Mouse (Mus musculus) erythroblast, embryonic 14.5 days (primary cell): ENCODE results near the gene Actbl2.

Experiments
- GATA1 ChIP-seq: IDR thresholded peaks from 2 replicates; pipeline ENCODE4 v1.6.1; 2012; ENCODE audit warnings: low read length, inconsistent platforms, mixed read lengths
- TAL1 ChIP-seq: IDR thresholded peaks from 3 replicates; pipeline ENCODE4 v1.6.1; 2012; ENCODE audit warnings: low read length, inconsistent platforms, mixed read lengths

DNA sequence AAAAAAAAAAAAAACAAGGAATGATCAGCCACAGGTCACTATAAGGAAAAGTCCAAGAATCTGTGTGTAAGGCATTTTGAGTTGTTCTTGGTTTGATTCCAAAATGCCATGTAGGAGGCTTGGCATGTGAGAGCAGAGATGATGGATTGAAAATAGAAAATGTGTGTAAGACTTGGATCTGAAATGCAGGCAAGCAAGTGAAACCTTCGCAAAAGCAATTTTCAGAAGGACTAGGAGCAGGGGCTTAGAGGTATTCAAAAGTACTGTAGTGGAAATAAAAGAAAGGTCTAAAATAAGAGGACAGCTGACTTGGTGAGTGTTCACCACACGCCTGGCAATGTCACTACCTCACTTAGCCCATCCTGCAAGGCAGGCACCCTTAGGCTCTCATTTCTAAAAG lies 49.4 kb downstream of the Actbl2 start:
- TF ChIP-seq TAL1: no peak
- TF ChIP-seq GATA1: no peak
